Mouse (Mus musculus) bone marrow, adult 2 months (tissue): ENCODE results near the gene Polr2j. TPM values are rescaled to one million over a fixed set of nuclear protein-coding genes. Genes with fewer than 3 reads are reported as not detected.

Source experiments
- H3K27ac ChIP-seq: fragments of 200-500 bp; 2 replicates; pipeline ENCODE4 v1.5.1; 2012; ENCODE audit warnings: low read depth, mild to moderate bottlenecking, control low read depth, inconsistent platforms, low read length; ENCODE audit not compliant: control insufficient read depth, poor library complexity, insufficient read depth
- H3K4me1 ChIP-seq: fragments of 200-500 bp; 2 replicates; pipeline ENCODE4 v1.6.1; 2011; ENCODE audit warnings: low read length; ENCODE audit not compliant: control insufficient read depth, insufficient read depth
- H3K4me3 ChIP-seq: fragments of 200-500 bp; replicated peaks from 2 replicates; pipeline ENCODE3; 2011; ENCODE audit warnings: mild to moderate bottlenecking, low read depth, low read length, control low read depth; ENCODE audit not compliant: control insufficient read depth
- CTCF ChIP-seq: fragments of 200-500 bp; IDR thresholded peaks from 2 replicates; pipeline ENCODE4 v1.5.1; 2011; ENCODE audit warnings: low read length, control low read depth; ENCODE audit not compliant: control insufficient read depth, insufficient read depth
- POLR2A ChIP-seq: fragments of 200-500 bp; IDR thresholded peaks from 2 replicates; pipeline ENCODE4 v1.6.1; 2011; ENCODE audit warnings: low read depth, mild to moderate bottlenecking, control low read depth, low read length, borderline replicate concordance; ENCODE audit not compliant: control insufficient read depth
- WGBS: fragments of 180-500 bp; shearing (Covaris S2); methylation state at CpG from one replicate; pipeline ENCODE4 v1.1.7; 2018; 5-methylcytosine and 5-hydroxymethylcytosine counted together
- polyA plus RNA-seq: library from polyadenylated mRNA; stranded (reverse); fragments of >200 nt; gene quantifications from 2 replicates; pipeline ENCODE4 v1.2.4, GENCODE M21; 2011; ENCODE audit warnings: low replicate concordance; ENCODE audit not compliant: missing spikeins, insufficient read depth, insufficient read length

The Polr2j gene
- polyA plus RNA-seq: 54.8 and 82.1 TPM in 2 replicates

DNA sequence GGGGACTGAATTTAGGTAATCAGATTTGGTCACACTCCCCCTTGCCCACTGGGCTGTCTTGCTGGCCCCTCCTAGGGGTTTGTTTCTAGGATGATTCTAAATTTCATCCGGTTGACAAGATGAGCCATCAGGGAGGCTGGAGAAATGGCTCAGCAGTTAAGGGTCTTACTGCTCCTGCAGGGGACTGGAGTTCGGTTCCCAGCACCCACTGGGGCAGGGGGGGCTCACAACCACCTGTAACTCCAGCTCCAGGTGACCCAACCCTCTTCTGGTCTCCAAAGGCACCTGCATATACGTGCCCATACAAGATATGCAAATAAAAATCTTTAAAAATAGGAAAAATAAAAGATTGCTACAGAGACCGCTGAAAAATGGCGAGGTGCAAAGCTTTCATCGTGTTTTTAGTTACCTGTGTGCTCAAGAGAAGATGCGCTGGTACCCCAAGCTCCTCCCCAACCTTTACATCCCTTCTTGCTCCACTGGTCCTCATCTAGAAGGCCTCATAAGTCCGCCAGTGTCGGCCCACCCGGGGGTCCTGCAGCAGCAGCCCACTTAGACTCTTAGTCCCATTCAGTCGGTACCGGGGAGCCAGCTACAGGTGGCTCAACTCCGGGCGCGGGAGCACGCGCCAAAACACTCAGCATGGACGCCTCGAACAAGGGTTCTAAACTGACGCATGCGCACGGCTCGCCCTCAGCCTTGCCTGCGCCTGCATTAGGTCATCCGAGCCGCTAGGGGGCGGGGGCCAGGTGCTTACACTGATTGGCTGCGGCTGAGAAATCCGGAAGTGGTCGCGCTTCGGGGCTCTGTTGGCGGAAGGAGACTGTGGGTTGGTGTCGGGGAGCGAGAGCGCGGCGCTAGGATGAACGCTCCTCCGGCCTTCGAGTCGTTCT is at the start of gene Polr2j:
Polr2j (plus strand) TSS at position 741 of the 893 bp plus-strand sequence.
- TF ChIP-seq POLR2A (peak; percentile 85; the same call in 1 of the 2 replicates), CTCF (peak; percentile 95)
- Histone ChIP-seq H3K4me1 (peaks cover 1% of the 10 kb centered on the region; the same call in 1 of the 2 replicates), H3K27ac (peak within 1 kb of the TSS; percentile 25; the same call in 1 of the 2 replicates), H3K4me3 (peak within 1 kb of the TSS; percentile 88)
- WGBS: 3% methylated on average over 42 of the region's 42 CpGs

DNA sequence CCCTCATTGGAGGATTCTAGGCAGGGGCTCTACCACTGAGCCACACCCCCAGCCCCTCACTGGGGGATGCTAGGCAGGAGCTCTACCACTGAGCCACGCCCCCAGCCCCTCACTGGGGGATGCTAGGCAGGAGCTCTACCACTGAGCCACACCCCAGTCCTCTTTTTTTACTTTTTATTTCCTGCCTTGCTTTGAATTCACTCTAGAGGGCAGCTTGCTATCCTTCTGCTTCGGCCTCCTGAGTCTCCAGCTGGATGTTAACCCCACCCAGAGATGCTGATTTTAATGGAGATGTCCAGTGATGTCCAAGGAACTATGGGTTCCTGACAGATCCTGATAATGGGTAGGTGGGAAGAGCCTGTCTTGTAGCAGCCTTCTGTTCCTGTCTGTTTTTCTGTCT is 47.0 kb upstream of the Polr2j start:
- no peak overlapping the region for H3K4me3 ChIP-seq
- no peak for TF ChIP-seq POLR2A
- no peak for TF ChIP-seq CTCF
- WGBS: 75% methylated on average over 2 of the region's 2 CpGs
- H3K4me1 ChIP-seq: no peaks in the 10 kb centered on the region
- no peak overlapping the region for H3K27ac ChIP-seq

DNA sequence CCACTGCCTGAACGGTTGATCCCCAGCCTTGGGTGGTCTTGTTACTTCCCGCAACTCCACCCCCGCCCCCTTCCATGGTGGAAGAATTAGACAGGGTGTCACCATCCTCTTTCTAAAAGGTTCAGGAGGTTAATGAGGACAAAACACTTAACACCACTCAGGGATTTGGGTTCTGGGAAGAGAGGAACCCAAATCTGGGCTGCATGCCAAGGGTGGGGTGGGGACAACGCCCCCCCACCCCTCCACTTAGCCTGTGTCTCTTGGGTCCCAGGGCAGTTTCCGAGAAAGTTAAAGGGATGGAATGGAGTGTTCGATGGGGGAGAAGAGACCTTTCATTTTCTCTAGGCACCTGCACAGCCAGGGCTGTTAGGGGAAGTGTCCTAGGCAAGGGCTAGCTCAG is 43.4 kb upstream of the Polr2j start:
- 56% methylated on average over 6 of the region's 6 CpGs for WGBS
- no peak overlapping the region for H3K27ac ChIP-seq
- no peak overlapping the region for H3K4me3 ChIP-seq
- TF ChIP-seq POLR2A (no peak), CTCF (no peak)
- no peaks in the 10 kb centered on the region; the same call in 1 of the 2 replicates for H3K4me1 ChIP-seq

DNA sequence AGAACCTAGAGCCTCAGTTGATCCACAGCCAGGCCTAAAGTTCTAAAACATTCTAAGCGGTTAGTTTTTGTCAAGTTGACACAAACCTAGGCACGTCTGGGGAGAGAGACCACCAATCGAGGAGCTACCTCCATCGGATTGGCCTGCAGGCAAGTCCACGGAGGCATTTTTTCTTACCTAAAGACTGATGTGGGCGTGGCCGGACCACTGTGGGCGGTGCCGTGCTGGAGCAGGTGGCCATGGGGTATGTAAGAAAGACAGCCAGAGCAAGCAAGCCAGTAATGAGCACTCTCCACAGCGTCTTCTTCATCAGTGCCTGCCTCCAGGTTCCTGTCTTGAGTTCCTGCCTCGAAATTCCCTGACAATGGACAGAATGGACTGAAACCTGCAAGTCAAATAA is 42.9 kb upstream of the Polr2j start:
- Histone ChIP-seq H3K4me1 (no peaks in the 10 kb centered on the region; the same call in 1 of the 2 replicates), H3K27ac (no peak overlapping the region), H3K4me3 (no peak overlapping the region)
- 79% methylated on average over 11 of the region's 11 CpGs for WGBS
- TF ChIP-seq CTCF: no peak
- no peak for TF ChIP-seq POLR2A

DNA sequence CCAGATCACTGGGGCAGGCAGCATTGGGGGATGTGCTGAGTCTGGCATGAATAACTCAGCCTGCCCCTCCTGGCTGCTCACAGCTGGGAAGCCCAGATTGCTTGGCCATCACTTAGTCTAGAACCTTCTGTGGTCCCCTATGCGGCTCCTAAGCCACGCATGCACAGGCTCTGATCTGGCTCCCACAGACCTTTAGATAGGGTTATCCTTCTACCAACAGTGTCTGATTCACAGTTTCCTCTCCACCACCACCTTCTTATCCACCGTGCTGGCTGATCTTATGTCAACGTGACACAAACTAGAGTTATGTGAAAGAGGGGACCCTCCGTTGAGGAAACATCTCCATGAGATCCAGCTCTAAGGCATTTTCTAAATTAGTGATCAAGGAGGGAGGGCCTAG is 41.4 kb upstream of the Polr2j start:
- Histone ChIP-seq H3K27ac (no peak overlapping the region), H3K4me3 (no peak overlapping the region), H3K4me1 (no peaks in the 10 kb centered on the region; the same call in 1 of the 2 replicates)
- 49% methylated on average over 5 of the region's 5 CpGs for WGBS
- TF ChIP-seq CTCF (no peak), POLR2A (no peak)

DNA sequence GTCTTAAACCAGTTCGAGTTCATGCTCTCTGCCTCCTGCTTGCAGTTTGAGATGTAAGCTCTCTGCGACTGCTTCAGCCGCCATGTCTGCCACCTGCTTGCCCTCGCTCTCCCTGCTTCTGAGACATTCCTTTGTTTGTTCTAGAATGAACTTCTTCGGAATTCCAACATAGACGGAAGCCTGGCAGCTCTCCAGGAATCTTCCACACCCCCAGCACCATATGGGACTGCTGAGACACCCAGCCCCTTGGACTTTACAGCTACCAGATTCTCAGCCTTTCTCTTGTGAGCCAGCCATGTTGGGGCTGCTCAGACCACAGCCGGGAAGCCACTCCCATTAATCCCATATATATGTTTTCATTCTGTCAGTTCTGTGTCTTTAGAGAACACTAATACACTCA is 40.1 kb upstream of the Polr2j start:
- H3K27ac ChIP-seq: peak overlapping the region; percentile 15; the same call in 1 of the 2 replicates
- TF ChIP-seq POLR2A (no peak), CTCF (no peak)
- H3K4me1 ChIP-seq: no peaks in the 10 kb centered on the region; the same call in 1 of the 2 replicates
- H3K4me3 ChIP-seq: no peak overlapping the region
- WGBS: 68% methylated on average over 7 of the region's 7 CpGs

DNA sequence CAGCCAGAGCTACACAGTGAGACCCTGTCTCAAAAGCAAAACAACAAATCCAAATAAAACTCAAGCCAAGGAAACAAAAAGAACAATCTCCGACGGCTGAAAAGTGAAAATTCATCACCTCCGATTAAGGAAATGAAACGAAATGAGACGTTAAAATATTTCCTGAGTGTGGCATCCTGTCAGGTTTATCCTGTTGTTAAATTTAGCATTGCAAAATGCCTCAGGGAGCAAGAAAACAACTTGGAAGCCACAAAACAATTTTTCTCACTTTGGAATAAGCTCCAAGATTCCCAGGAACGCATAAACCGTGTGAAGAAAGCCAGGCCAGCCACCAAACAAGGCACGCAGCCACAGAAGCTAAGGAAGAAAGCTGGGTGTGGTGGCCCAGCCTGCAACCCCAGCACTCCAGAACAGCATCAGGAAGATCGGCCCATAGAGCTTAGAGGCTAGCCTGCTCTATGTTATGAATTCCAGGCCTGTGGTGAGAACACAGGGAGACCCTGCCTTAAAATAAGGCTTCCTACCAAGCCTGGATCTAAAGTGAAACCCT is 39.4 kb upstream of the Polr2j start:
- Histone ChIP-seq H3K27ac (peak overlapping the region; percentile 55), H3K4me3 (no peak overlapping the region), H3K4me1 (no peaks in the 10 kb centered on the region; the same call in 1 of the 2 replicates)
- 7% methylated on average over 9 of the region's 9 CpGs for WGBS
- TF ChIP-seq CTCF: no peak
- TF ChIP-seq POLR2A: no peak

DNA sequence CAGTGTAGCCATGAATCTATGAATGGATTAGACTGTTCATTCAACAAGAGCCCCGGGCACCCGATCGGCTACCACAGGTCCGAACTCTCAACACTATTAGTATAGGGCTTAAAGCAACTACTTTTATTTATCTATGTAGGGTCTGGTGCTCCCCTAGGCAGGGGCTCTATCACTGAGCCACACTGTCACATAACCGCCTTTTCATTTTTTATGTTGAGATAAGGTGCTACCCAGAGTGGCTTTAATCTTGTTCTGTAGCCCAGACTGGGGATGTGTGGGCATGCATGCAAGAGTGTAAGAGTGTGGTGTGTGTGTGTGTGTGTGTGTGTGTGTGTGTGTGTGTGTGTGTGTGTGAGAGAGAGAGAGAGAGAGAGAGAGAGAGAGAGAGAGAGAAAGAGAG is 38.3 kb upstream of the Polr2j start:
- WGBS: 77% methylated on average over 5 of the region's 5 CpGs
- TF ChIP-seq POLR2A (no peak), CTCF (no peak)

DNA sequence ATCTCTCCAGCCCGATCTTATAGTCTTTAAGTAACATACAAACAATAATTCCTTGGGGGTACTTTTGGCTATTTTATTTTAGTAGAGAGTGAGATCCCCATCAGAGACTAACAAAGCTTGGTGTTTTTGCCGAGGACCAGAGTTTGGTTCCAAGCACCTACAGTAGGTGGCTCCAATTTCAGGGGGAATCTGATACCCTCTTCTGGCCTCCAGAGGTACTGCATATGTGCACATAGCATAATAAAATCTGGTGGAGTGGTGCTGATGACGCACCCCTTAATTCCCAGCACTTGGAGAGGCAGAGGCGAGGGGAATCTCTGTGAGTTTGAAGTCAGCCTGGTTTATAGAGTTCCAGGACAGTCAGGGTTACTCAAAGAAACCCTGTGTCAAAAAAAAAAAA is 34.1 kb upstream of the Polr2j start:
- Histone ChIP-seq H3K4me3 (no peak overlapping the region), H3K27ac (no peak overlapping the region), H3K4me1 (no peaks in the 10 kb centered on the region; the same call in 1 of the 2 replicates)
- no peak for TF ChIP-seq POLR2A
- TF ChIP-seq CTCF: no peak
- 81% methylated on average over 4 of the region's 4 CpGs for WGBS

More for the DNA sequence above, 38.3 kb upstream of the Polr2j start:
- Histone ChIP-seq H3K4me1 (no peaks in the 10 kb centered on the region; the same call in 1 of the 2 replicates), H3K4me3 (no peak overlapping the region), H3K27ac (no peak overlapping the region)
